22 mouse cellular contexts compared by ENCODE assay signal in genomic region chr2:153005981-153006380, GRCm38 (mm10). TPM values are rescaled to one million over a fixed set of nuclear protein-coding genes. Genes with fewer than 3 reads are reported as not detected.
"Had no signal": no experiment of that assay in that cellular context is flagged by ENCODE, and none has a peak within 500 bp of the region (broad histone marks: within the 10 kb centered on the region; RNA-seq: fewer than 3 reads in every experiment).

No protein-coding gene starts in this region.

- H3K9ac ChIP-seq: lung, embryonic 15.5 days; midbrain, embryonic 13.5 days; midbrain, embryonic 15.5 days; neural tube, embryonic 13.5 days; neural tube, embryonic 15.5 days; stomach, embryonic 15.5 days had no signal

- H3K4me1 ChIP-seq: lung, embryonic 15.5 days; stomach, embryonic 15.5 days had no signal

- H3K9me3 ChIP-seq: lung, embryonic 15.5 days; midbrain, embryonic 10.5 days; midbrain, embryonic 13.5 days; midbrain, embryonic 15.5 days; neural tube, embryonic 13.5 days; neural tube, embryonic 15.5 days; stomach, embryonic 15.5 days had no signal

- H3K4me2 ChIP-seq: lung, embryonic 15.5 days; midbrain, embryonic 13.5 days; midbrain, embryonic 15.5 days; neural tube, embryonic 13.5 days; neural tube, embryonic 15.5 days; stomach, embryonic 15.5 days had no signal

- DNase-seq: lung, adult 2 months; lung, postnatal 14 days; lung, postnatal 4 days; retina, postnatal 1 day; right cerebral cortex, adult 18-20 months; thymus, adult 2 months; thymus, postnatal 25 days; thymus, postnatal 4 days had no signal

- H3K4me3 ChIP-seq: lung, embryonic 15.5 days; midbrain, embryonic 10.5 days; midbrain, embryonic 13.5 days; midbrain, embryonic 15.5 days; myocyte; neural tube, embryonic 13.5 days; neural tube, embryonic 15.5 days; stomach, embryonic 15.5 days had no signal

- H3K27ac ChIP-seq: lung, embryonic 15.5 days; midbrain, embryonic 10.5 days; midbrain, embryonic 13.5 days; midbrain, embryonic 15.5 days; neural tube, embryonic 13.5 days; neural tube, embryonic 15.5 days; stomach, embryonic 15.5 days; stomach, postnatal 0 days had no signal

- H3K27me3 ChIP-seq: lung, embryonic 15.5 days; midbrain, embryonic 13.5 days; midbrain, embryonic 15.5 days; neural tube, embryonic 13.5 days; neural tube, embryonic 15.5 days; stomach, embryonic 15.5 days had no signal

- ATAC-seq: lung, postnatal 0 days; midbrain, embryonic 15.5 days had no signal

RNA-seq across cellular contexts. Expression of gene Xkr7, which starts 25.7 kb away (rescaled TPM):
- total RNA-seq: megakaryocyte, adult 5-6 weeks; megakaryocyte-erythroid progenitor cell, adult 5-6 weeks had no signal
- polyA plus RNA-seq: liver, embryonic 16.5 days; lung, adult 2 months; lung, embryonic 15.5 days; lung, postnatal 0 days; myocyte; spleen, adult 2 months; stomach, postnatal 0 days had no signal

RNA-seq across cellular contexts. Expression of gene Ttll9, which starts 43.7 kb away (rescaled TPM):
- total RNA-seq: megakaryocyte-erythroid progenitor cell, adult 5-6 weeks had no signal
- polyA plus RNA-seq: myocyte; stomach, postnatal 0 days had no signal

RNA-seq across cellular contexts. Expression of gene Dusp15, which starts 54.5 kb away (rescaled TPM):
- total RNA-seq: megakaryocyte, adult 5-6 weeks; megakaryocyte-erythroid progenitor cell, adult 5-6 weeks had no signal
- polyA plus RNA-seq: liver, embryonic 16.5 days; lung, postnatal 0 days had no signal

RNA-seq across cellular contexts. Expression of gene Ccm2l, which starts 59.8 kb away (rescaled TPM):
- total RNA-seq: megakaryocyte-erythroid progenitor cell, adult 5-6 weeks had no signal
- polyA plus RNA-seq: myocyte had no signal
